Mouse (Mus musculus) cortical plate, adult 2 months (tissue): ENCODE results near the gene Trim15.
A peak's percentile ranks its signal among the peaks of the same experiment; 100 is the strongest.

Source experiments
- CTCF ChIP-seq: fragments of 200-500 bp; IDR thresholded peaks from 2 replicates; pipeline ENCODE4 v1.5.1; 2011; ENCODE audit warnings: mild to moderate bottlenecking, control low read depth, low read length; ENCODE audit not compliant: insufficient read depth; ENCODE audit errors: extremely low read depth
- POLR2A ChIP-seq: fragments of 200-500 bp; IDR thresholded peaks from 2 replicates; pipeline ENCODE4 v1.6.1; 2011; ENCODE audit warnings: mild to moderate bottlenecking, low read length, control low read depth; ENCODE audit not compliant: insufficient read depth; ENCODE audit errors: extremely low read depth

DNA sequence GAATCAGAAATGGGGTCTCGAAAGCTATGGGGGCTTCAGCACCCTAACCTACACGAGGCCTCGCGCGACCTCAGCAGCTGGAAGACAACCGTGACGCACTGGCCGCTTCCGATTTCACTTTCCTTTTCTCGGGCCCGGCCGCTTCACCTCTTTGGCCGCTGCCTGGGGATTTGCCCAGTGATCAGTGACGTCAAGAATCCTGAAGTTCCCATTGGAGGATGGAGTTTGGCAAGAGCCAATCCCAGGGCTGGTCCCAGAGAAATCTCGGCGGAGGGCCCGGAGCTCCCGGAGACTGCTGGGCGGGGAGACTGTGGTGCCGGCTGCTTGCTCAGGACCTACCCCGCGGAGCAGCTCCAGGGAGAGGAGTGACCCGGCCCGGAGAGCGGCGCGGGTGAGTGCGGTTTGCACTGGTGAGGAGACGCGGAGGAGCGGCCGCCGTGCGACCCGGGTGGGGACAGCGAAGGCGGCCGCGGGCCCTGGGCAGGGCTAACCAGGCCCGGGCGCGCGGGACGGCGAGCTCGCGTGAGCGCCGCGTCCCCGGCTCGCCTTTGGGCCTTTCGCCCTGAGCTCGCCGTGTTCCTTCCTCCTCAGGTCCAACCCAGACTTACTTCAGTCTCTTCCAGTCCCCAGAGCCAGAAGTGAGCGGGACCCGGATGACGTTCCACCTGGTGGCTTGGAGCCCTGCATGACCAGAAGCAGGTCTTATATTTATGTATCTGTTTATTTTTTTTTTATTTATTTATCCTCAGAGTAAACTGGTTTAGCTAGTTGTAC, 29.9 kb downstream of the Trim15 start, which contains the start of gene Trim26:
- TF ChIP-seq CTCF, result no peak
- TF ChIP-seq POLR2A, result peak; percentile 66; the same call in 1 of the 2 replicates
